Mouse (Mus musculus) liver, embryonic 14.5 days (tissue): ENCODE results near the gene Pgam5. TPM values are rescaled to one million over a fixed set of nuclear protein-coding genes. Genes with fewer than 3 reads are reported as not detected.

Experiments used
- ATAC-seq: fragments of 200-750 bp; cut with Nextera tagmentation; 2 replicates; pipeline ENCODE4 v1.8.0; 2017; ENCODE audit warnings: moderate number of reproducible peaks, mild to moderate bottlenecking, moderate library complexity; ENCODE audit not compliant: insufficient read depth
- DNase-seq, 3 experiments: peaks; one replicate each; pipeline ENCODE4 v3.0.0-alpha.2; 2012 to 2013; ENCODE audit warnings: low read depth in 3 of 3, low spot score in 3 of 3
- H3K27ac ChIP-seq: fragments of 300-500 bp; sonication (generic); 2 replicates; pipeline ENCODE4 v1.5.1; 2014; ENCODE audit warnings: moderate library complexity, mild to moderate bottlenecking, control low read depth, inconsistent platforms
- H3K27me3 ChIP-seq: fragments of 300-500 bp; sonication (generic); 2 replicates; pipeline ENCODE4 v1.6.1; 2014; ENCODE audit warnings: mild to moderate bottlenecking, low read length, moderate library complexity; ENCODE audit not compliant: control insufficient read depth, insufficient read depth
- H3K36me3 ChIP-seq: fragments of 300-500 bp; sonication (generic); replicated peaks from 2 replicates; pipeline ENCODE4 v1.6.1; 2014; ENCODE audit warnings: low read depth; ENCODE audit not compliant: control insufficient read depth, insufficient read depth
- H3K4me1 ChIP-seq, 2 experiments: fragments of 200-500 bp in 1 of 2; fragments of 300-500 bp in 1 of 2; sonication (generic) in 1 of 2; replicated peaks; 2 replicates each; pipeline ENCODE4 v1.6.1; 2012 to 2014; ENCODE audit warnings: antibody characterized with exemption in 1 of 2, inconsistent platforms in 1 of 2, low read length in 1 of 2; ENCODE audit not compliant: control insufficient read depth in 2 of 2, insufficient read depth in 2 of 2
- H3K4me2 ChIP-seq: fragments of 300-500 bp; sonication (generic); 2 replicates; pipeline ENCODE4 v1.6.1; 2014; ENCODE audit warnings: low read depth, mild to moderate bottlenecking, control low read depth, moderate library complexity
- H3K4me3 ChIP-seq, 2 experiments: fragments of 200-500 bp in 1 of 2; fragments of 300-500 bp in 1 of 2; sonication (generic) in 1 of 2; 2 replicates each; pipeline ENCODE4 v1.5.1; 2012 to 2014; ENCODE audit warnings: low read depth in 2 of 2, low read length in 2 of 2, mild to moderate bottlenecking in 2 of 2, control low read depth in 1 of 2, inconsistent platforms in 1 of 2, moderate library complexity in 1 of 2; ENCODE audit not compliant: insufficient read depth in 1 of 2
- H3K9ac ChIP-seq: fragments of 300-500 bp; sonication (generic); replicated peaks from 2 replicates; pipeline ENCODE4 v1.6.1; 2014; ENCODE audit warnings: mild to moderate bottlenecking, control low read depth, moderate library complexity
- H3K9me3 ChIP-seq: fragments of 300-500 bp; sonication (generic); 2 replicates; pipeline ENCODE4 v1.6.1; 2016; ENCODE audit warnings: low read length, mixed read lengths; ENCODE audit not compliant: control insufficient read depth
- CTCF ChIP-seq: IDR thresholded peaks from 2 replicates; pipeline ENCODE4 v1.5.1; 2016; ENCODE audit warnings: antibody characterized with exemption, low read depth, control low read depth
- EP300 ChIP-seq: IDR thresholded peaks from 2 replicates; pipeline ENCODE4 v1.6.1; 2016; ENCODE audit warnings: antibody characterized with exemption, low read depth
- WGBS: fragments of 180-500 bp; shearing (Covaris S2); extraction: QIAGEN DNeasy Blood & Tissue Kit; methylation state at CpG from one replicate; pipeline ENCODE4 v1.1.7; 2014; ENCODE audit not compliant: insufficient replicate concordance; 5-methylcytosine and 5-hydroxymethylcytosine counted together
- polyA plus RNA-seq, 2 experiments: library from polyadenylated mRNA; depleted of rRNA in 1 of 2; stranded (reverse) in 1 of 2; unstranded in 1 of 2; fragments of >200 nt; fragmentation: Nextera tagmentation in 1 of 2; extraction: Ambion mirVana in 1 of 2; gene quantifications; 2 replicates each; pipeline versions ENCODE4 v1.2.1 to v1.2.3; 2012 to 2014

Pgam5 gene
- polyA plus RNA-seq, 2 experiments, result 17.6 to 26.3 TPM

DNA sequence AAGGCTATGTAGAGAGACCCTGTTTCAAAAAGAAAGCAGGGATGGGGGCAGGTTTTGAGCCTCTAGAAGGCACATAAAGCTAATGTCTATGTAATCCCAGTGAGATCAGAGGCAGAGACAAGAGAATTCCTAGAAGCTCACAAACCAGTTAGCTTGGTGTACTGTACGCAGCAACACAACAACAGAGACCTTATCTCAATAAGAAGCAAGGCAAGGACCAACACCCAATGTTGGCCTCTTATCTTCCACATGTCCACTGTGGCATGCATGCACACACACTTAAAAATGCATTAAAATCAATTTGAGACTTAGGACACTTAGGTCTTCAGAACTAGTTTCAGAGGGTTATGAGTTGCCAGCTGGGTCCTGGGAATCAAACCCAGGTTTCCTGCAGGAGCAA, 21.9 kb upstream of the Pgam5 start:
- DNase-seq (no peak), ATAC-seq (peak; percentile 60; the same call in 1 of the 2 replicates)
- Histone ChIP-seq H3K4me2 (no peak overlapping the region), H3K9ac (no peak overlapping the region), H3K4me1 (peaks cover 6 to 9% of the 10 kb centered on the region in 2 experiments), H3K27me3 (no peaks in the 10 kb centered on the region), H3K9me3 (no peaks in the 10 kb centered on the region), H3K4me3 (no peak overlapping the region), H3K36me3 (peaks cover 60% of the 10 kb centered on the region), H3K27ac (no peak overlapping the region)
- WGBS, result 16% methylated on average over 1 of the region's 1 CpGs
- TF ChIP-seq CTCF (no peak), EP300 (no peak)

GRCm38 (mm10) chr5:110287084-110287475, 17.4 kb upstream of the Pgam5 start:
- no peak for ATAC-seq
- H3K4me3 ChIP-seq, result peak overlapping the region; percentile 59 to 68
- H3K27me3 ChIP-seq, result no peaks in the 10 kb centered on the region
- TF ChIP-seq CTCF (no peak), EP300 (no peak)
- peak overlapping the region; percentile 28 for H3K9ac ChIP-seq
- peaks cover 11 to 19% of the 10 kb centered on the region in 2 experiments for H3K4me1 ChIP-seq
- WGBS, result 37% methylated on average over 2 of the region's 2 CpGs
- no peaks in the 10 kb centered on the region for H3K9me3 ChIP-seq
- no peak for DNase-seq
- no peak overlapping the region for H3K27ac ChIP-seq
- peak overlapping the region; percentile 100 for H3K4me2 ChIP-seq
- H3K36me3 ChIP-seq, result peaks cover 26% of the 10 kb centered on the region

- 2% methylated on average over 30 of the region's 31 CpGs for WGBS
- no peak for DNase-seq
- peaks cover 9 to 19% of the 10 kb centered on the region in 2 experiments for H3K4me1 ChIP-seq
Observed at GRCm38 (mm10) chr5:110286446-110287083, 16.9 kb upstream of the Pgam5 start.

DNA sequence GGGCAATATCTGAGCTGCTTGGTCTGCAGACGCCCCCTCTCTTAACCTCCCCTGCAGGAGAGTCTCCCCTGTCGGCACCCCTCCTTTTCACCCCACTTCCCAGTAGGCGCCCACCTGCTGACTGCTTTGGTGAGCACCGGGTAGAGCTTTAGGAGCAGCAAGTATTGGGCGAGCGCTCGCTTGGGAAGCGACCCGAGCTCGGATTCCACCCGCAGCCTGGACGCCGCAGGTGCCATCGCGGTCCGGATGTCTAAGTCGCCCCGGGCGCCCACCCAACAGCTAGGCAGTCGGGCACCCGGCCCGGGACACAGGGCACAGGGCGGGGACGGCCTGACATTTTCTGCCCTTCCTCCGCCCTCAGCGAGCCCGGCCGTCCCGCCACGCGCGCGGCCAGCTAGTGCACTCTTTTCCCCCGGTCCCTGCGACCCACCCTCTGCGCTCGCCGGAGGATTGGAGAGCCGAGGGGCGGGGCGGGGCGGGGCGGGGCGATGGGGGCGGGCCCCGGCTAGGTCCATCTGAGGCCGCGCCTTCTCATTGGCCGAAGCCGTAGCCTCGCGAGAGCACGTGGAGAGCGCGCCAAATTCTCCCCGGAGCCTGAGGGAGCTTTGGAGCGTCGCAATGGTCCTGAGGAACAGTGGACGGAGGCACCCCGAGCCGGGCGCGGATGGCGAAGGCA, 16.2 kb upstream of the Pgam5 start, which contains the start of the genes Pxmp2 and Pole:
Pxmp2 (minus strand) TSS at position 417 of the 676 bp plus-strand sequence.
Pole (plus strand) TSS at position 537 of the 676 bp plus-strand sequence.
- WGBS, result 0% methylated on average over 63 of the region's 64 CpGs
- Histone ChIP-seq H3K27ac (peak within 1 kb of the TSS; percentile 55), H3K27me3 (no peaks in the 10 kb centered on the region), H3K9ac (peak within 1 kb of the TSS; percentile 77), H3K4me1 (peaks cover 8 to 16% of the 10 kb centered on the region in 2 experiments), H3K36me3 (peaks cover 17% of the 10 kb centered on the region), H3K9me3 (no peaks in the 10 kb centered on the region), H3K4me3 (peak within 1 kb of the TSS; percentile 68 to 93), H3K4me2 (peak within 1 kb of the TSS; percentile 100)
- TF ChIP-seq CTCF, result no peak
- no peak; the same call in 1 of the 2 replicates for TF ChIP-seq EP300
- ATAC-seq (peak; percentile 98), DNase-seq (peak; percentile 83 to 88 (median 88))

More at GRCm38 (mm10) chr5:110286446-110287083, 16.9 kb upstream of the Pgam5 start:
- Histone ChIP-seq H3K9me3 (no peaks in the 10 kb centered on the region), H3K9ac (peak overlapping the region; percentile 66), H3K27ac (peak overlapping the region; percentile 34), H3K36me3 (peaks cover 21% of the 10 kb centered on the region), H3K27me3 (no peaks in the 10 kb centered on the region), H3K4me2 (peak overlapping the region; percentile 100), H3K4me3 (peak overlapping the region; percentile 68 to 93)
- peak; percentile 83 for ATAC-seq
- TF ChIP-seq CTCF, result no peak
- TF ChIP-seq EP300, result peak; percentile 19; the same call in 1 of the 2 replicates

DNA sequence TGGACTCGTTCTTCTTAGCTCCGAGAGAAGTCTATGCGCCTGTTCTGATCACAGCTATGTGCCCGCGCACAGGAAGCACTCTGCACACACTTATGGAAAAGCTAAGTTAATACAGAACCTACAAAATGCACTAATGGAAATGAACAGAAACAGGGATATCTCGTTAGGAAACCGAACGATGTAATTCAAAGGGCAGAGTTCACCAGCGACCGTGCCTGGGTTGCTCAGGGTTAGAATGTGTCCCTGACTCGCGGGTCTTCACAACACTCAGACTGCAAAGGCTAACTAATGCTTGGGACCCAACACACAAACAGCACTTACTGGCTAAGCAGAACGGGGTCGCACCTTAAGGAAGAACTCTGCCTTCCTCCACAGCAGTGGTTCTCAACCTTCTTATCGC, 15.4 kb upstream of the Pgam5 start:
- peak in 1 of 3 experiments; percentile 16 for DNase-seq
- Histone ChIP-seq H3K4me3 (peak overlapping the region; percentile 68 to 84), H3K4me1 (peaks cover 8 to 15% of the 10 kb centered on the region in 2 experiments), H3K4me2 (peak overlapping the region; percentile 100), H3K27ac (peak overlapping the region; percentile 55), H3K9ac (peak overlapping the region; percentile 77), H3K9me3 (no peaks in the 10 kb centered on the region), H3K27me3 (no peaks in the 10 kb centered on the region), H3K36me3 (peaks cover 15% of the 10 kb centered on the region)
- no peak for ATAC-seq
- 2% methylated on average over 15 of the region's 15 CpGs for WGBS
- TF ChIP-seq CTCF (no peak), EP300 (no peak)
